Mouse (Mus musculus): ENCODE measurements around the gene Olfr1315-ps1.

- TF ChIP-seq CTCF (IDR thresholded peaks at IDR 0.05; ENCODE audit: borderline replicate concordance, insufficient read depth, low read depth, low read length) (no peak), POLR2A (IDR thresholded peaks at IDR 0.05; ENCODE audit: borderline replicate concordance, insufficient read depth, low read length) (no peak)
Observed at GRCm38 (mm10) chr2:112140029-112140428, 24.8 kb upstream of the Olfr1315-ps1 start, which contains the start of gene Olfr1317.

Data from cerebellum, adult 2 months (tissue).